Mouse (Mus musculus) midbrain, embryonic 16.5 days (tissue): ENCODE measurements at regions not wholly inside any gene's neighbourhood (a gene's known extent, or its start where the extent isn't known, plus 50 kb on each side); places are given as distances from the start of the nearest gene placed in this dataset. TPM values are rescaled to one million over a fixed set of nuclear protein-coding genes. Genes with fewer than 3 reads are reported as not detected.

Experiments used
- ATAC-seq: fragments of 200-750 bp; cut with Nextera tagmentation; 2 replicates; pipeline ENCODE4 v1.8.0; 2017; ENCODE audit warnings: moderate TSS enrichment
- H3K27ac ChIP-seq: fragments of 300-500 bp; sonication (generic); 2 replicates; pipeline ENCODE4 v1.5.1; 2014; ENCODE audit warnings: mild to moderate bottlenecking, low read length, mixed read lengths
- H3K27me3 ChIP-seq: fragments of 300-500 bp; sonication (generic); 2 replicates; pipeline ENCODE4 v1.6.1; 2014; ENCODE audit warnings: low read depth, low read length, mixed read lengths; ENCODE audit not compliant: control insufficient read depth, insufficient read depth
- H3K36me3 ChIP-seq: fragments of 300-500 bp; sonication (generic); 2 replicates; pipeline ENCODE4 v1.6.1; 2014; ENCODE audit warnings: mild to moderate bottlenecking, low read length, moderate library complexity, mixed read lengths; ENCODE audit not compliant: control insufficient read depth, insufficient read depth
- H3K4me1 ChIP-seq: fragments of 300-500 bp; sonication (generic); 2 replicates; pipeline ENCODE4 v1.6.1; 2014; ENCODE audit warnings: mild to moderate bottlenecking, low read length, mixed read lengths; ENCODE audit not compliant: control insufficient read depth, insufficient read depth
- H3K4me2 ChIP-seq: fragments of 300-500 bp; sonication (generic); 2 replicates; pipeline ENCODE4 v1.6.1; 2014; ENCODE audit warnings: mild to moderate bottlenecking, low read length, mixed read lengths
- H3K4me3 ChIP-seq: fragments of 300-500 bp; sonication (generic); 2 replicates; pipeline ENCODE4 v1.5.1; 2014; ENCODE audit warnings: low read depth, mild to moderate bottlenecking, low read length, moderate library complexity, mixed read lengths
- H3K9ac ChIP-seq: fragments of 300-500 bp; sonication (generic); 2 replicates; pipeline ENCODE4 v1.6.1; 2014; ENCODE audit warnings: low read depth, low read length, mixed read lengths
- H3K9me3 ChIP-seq: fragments of 300-500 bp; sonication (generic); replicated peaks from 2 replicates; pipeline ENCODE4 v1.6.1; 2014; ENCODE audit warnings: mild to moderate bottlenecking, low read length, mixed read lengths; ENCODE audit not compliant: control insufficient read depth, poor library complexity, severe bottlenecking
- WGBS: fragments of 180-500 bp; shearing (Covaris S2); extraction: QIAGEN DNeasy Blood & Tissue Kit; methylation state at CpG from one replicate; pipeline ENCODE4 v1.1.7; 2014; 5-methylcytosine and 5-hydroxymethylcytosine counted together
- microRNA-seq: library from miRNA; unstranded; fragments of <30 nt; microRNA quantifications from one replicate; pipeline ENCODE4, GENCODE M21; 2017

DNA sequence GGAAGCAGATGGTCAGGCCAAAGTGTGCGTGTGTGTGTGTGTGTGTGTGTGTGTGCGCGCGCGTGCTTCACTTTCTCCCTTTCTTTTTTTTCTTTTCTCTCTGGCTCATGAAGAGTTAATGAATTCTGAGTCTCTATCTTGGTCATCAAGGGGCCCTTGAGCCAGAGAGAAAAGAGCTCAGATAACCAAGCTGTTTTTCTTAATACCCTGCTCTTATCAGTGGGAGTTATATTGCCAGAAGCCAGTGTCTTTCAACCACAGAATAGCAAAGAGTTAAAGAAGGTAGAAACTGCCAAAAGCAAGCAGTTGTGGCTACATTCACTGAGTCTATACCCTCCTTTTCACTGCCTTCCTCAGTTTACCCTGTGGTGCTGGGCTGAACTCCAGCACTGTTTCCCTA is 60.6 kb upstream of the Dapk1 start:
- H3K27ac ChIP-seq: no peak overlapping the region
- no peak overlapping the region for H3K4me2 ChIP-seq
- H3K9me3 ChIP-seq: no peaks in the 10 kb centered on the region
- no peaks in the 10 kb centered on the region for H3K36me3 ChIP-seq
- 96% methylated on average over 5 of the region's 5 CpGs for WGBS
- no peak overlapping the region for H3K4me3 ChIP-seq
- ATAC-seq: no peak
- H3K4me1 ChIP-seq: 0 out of 2 replicates have a peak, but pooled peaks cover 2% of the 10 kb centered on the region
- H3K9ac ChIP-seq: no peak overlapping the region
- H3K27me3 ChIP-seq: no peaks in the 10 kb centered on the region

DNA sequence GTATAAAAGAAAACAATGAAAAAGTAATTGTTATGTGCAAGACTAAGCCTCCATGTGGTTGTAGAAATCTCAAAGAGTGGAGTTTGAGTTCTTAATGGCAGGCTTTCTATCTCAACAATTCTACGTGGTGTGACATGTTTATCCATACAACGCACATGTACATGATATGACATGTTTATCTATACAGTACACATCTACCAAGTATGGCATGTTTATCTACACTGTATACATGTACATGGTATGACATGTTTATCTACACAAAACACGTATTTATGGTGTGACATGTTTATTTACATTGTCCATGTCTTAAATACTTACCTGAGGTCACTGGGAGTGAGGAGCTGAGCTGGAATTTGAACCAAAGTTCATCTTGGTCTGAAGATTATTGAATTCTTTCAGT is 57.4 kb upstream of the Dapk1 start:
- no peaks in the 10 kb centered on the region for H3K9me3 ChIP-seq
- no peak overlapping the region for H3K9ac ChIP-seq
- 93% methylated on average over 3 of the region's 3 CpGs for WGBS
- no peaks in the 10 kb centered on the region for H3K36me3 ChIP-seq
- H3K4me3 ChIP-seq: no peak overlapping the region
- H3K4me1 ChIP-seq: 0 out of 2 replicates have a peak, but pooled peaks cover 2% of the 10 kb centered on the region
- no peak overlapping the region for H3K4me2 ChIP-seq
- H3K27me3 ChIP-seq: no peaks in the 10 kb centered on the region
- no peak overlapping the region for H3K27ac ChIP-seq
- ATAC-seq: no peak

DNA sequence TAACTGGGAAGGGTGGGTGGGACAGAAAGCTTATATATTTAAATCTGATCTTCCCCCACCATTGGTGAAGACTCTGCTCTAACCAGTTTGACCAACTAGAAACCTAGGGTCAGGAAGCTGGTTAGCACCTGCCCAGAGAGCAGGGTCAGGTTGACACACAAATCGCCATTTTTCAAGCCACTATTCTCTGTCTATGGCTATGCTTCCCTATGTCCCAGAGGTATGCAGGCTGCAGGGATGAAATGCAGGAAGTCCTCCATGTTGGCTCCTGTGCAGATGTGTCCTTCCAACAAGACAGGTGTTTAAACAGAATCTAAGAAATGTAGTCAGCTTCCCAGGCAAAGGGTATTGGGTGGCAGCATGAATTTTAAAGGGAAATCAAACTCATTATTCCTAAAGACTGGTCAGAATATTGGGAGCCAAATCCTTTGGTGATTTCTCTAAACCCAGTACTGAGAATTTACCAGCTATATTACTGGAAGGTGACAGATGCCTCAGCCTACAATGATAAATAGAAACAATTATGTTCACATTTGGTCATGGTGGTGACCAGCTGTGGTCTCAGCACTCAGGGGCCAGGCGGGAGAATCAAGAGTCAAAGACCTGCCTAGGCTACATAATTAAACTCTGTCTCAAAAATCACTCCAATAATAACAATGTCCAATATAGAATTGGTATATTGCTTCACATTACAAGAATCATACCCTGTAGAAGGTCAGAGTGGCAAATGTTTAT is 55.6 kb upstream of the Dapk1 start:
- no peak overlapping the region for H3K27ac ChIP-seq
- no peaks in the 10 kb centered on the region for H3K9me3 ChIP-seq
- H3K36me3 ChIP-seq: no peaks in the 10 kb centered on the region
- 0 out of 2 replicates have a peak, but pooled peaks cover 2% of the 10 kb centered on the region for H3K4me1 ChIP-seq
- no peak for ATAC-seq
- no peak overlapping the region for H3K4me3 ChIP-seq
- 72% methylated on average over 2 of the region's 2 CpGs for WGBS
- no peak overlapping the region for H3K9ac ChIP-seq
- no peaks in the 10 kb centered on the region for H3K27me3 ChIP-seq
- no peak overlapping the region for H3K4me2 ChIP-seq

Small RNA genes in the stretch of these regions (microRNA-seq; reads per million reads assigned to microRNA genes)
- gene Gm24999 (not detected), gene Gm25000 (not detected)
